Mouse (Mus musculus): Measurements from ENCODE around the gene Mapt.

DNA sequence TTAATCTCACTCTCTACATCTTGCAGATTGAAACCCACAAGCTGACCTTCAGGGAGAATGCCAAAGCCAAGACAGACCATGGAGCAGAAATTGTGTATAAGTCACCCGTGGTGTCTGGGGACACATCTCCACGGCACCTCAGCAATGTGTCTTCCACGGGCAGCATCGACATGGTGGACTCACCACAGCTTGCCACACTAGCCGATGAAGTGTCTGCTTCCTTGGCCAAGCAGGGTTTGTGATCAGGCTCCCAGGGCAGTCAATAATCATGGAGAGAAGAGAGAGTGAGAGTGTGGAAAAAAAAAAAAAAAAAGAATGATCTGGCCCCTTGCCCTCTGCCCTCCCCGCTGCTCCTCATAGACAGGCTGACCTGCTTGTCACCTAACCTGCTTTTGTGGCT lies 96.8 kb downstream of the Mapt start:
- TF ChIP-seq FLI1 (IDR thresholded peaks at IDR 0.05; ENCODE audit: low read length) (no peak), GATA1 (IDR thresholded peaks at IDR 0.05; ENCODE audit: borderline replicate concordance, low read length) (no peak)
